Mouse (Mus musculus) Patski (cell line): Measurements from ENCODE around the gene Adarb2. TPM values are rescaled to one million over a fixed set of nuclear protein-coding genes. Genes with fewer than 3 reads are reported as not detected.

Experiments used
- ATAC-seq: fragments of 100-300 bp; one replicate; pipeline ENCODE4 v1.8.0; 2021
- CTCF ChIA-PET: fragments of 350-600 bp; sonication (Branson Sonifier 250); formaldehyde crosslinking; loops from one replicate; lab custom pipeline; 2022; ENCODE audit warnings: inconsistent platforms; lab: Charles Lee
- POLR2A ChIA-PET: fragments of 350-600 bp; sonication (Branson Sonifier 250); formaldehyde crosslinking; loops from one replicate; lab custom pipeline; 2022; ENCODE audit warnings: antibody characterized with exemption, inconsistent platforms; lab: Charles Lee
- DNase-seq: peaks from one replicate; pipeline ENCODE4 v3.0.0-alpha.2; 2011; ENCODE audit warnings: low read depth, low spot score
- H3K27me3 ChIP-seq: fragments of 371-371 bp; one replicate; pipeline ENCODE4 v1.5.1; 2021
- CTCF ChIP-seq: fragments of 100-300 bp; IDR thresholded peaks from one replicate; pipeline ENCODE4 v1.5.1; 2021
- in situ Hi-C: fragments of 300-500 bp; cut with MboI; formaldehyde crosslinking; loops from 3 replicates; pipeline ENCODE4 v1.11.1; 2018; ENCODE audit warnings: low pct_unique_long_range_greater_than_20kb, mixed read lengths
- polyA plus RNA-seq: library from polyadenylated mRNA; unstranded; gene quantifications from one replicate; pipeline ENCODE4 v1.2.3, GENCODE M21; 2021

Adarb2 gene
- polyA plus RNA-seq, 1 experiment from 2014 or later: 0.01 TPM

DNA sequence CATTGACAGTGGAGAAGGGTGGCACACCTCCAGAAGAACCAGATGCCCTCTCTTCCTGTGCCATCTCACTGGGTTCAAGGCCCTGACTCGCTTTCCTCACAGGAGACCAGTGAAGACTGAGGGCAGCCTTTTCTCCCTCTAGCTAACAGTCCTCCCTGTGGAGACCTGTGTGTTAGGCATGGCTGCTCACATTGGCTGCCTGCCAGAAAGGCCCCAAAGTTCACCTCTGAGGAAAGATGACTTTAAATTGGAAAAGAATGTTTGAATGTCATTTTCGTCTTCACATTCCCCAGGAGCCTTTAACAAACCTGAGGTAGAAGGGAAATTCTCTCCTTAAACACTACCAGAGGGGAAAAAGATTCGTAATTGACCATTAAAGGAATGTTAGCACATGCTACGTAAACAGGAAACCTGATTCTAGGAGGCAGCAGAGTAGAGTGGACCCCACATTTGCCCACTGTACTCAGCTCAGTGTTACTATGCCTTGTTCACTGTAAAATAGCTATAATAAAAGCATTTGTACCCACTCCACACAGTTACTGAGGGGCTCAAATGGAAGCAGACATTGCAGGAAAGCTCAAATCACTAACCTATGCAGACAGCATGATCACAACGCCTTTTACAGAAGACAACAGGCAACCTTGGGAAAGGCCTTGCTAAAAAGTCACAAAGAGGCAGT is 285.2 kb downstream of the Adarb2 start:
- in situ Hi-C loops: no loop called here
- H3K27me3 ChIP-seq: no peaks in the 10 kb centered on the region
- DNase-seq: no peak
- CTCF ChIA-PET: no interaction called here
- POLR2A ChIA-PET: no interaction called here
- ATAC-seq: no peak
- no peak for TF ChIP-seq CTCF

DNA sequence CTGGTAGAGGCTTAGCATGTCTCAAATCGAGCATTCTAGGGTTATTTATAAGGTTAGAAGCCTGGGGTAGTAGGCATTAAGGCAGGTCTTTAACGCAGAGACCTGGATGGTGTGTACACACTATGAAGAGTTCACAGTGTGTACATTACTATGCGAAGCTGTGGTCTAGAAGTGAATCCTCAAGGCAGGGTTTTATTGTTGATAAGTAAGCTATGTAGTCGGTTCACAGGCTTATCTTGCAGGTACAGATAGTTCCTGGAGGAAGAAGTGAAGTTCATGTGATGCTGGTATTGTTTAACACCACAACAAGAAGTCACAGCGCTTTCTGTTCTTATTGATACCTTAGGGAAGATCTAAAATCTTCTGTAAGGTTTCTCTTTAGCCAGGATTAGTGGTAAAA is 290.7 kb downstream of the Adarb2 start:
- ChIA-PET CTCF (no interaction called here), POLR2A (no interaction called here)
- ATAC-seq (no peak), DNase-seq (no peak)
- no peaks in the 10 kb centered on the region for H3K27me3 ChIP-seq
- no peak for TF ChIP-seq CTCF
- in situ Hi-C loops: no loop called here

DNA sequence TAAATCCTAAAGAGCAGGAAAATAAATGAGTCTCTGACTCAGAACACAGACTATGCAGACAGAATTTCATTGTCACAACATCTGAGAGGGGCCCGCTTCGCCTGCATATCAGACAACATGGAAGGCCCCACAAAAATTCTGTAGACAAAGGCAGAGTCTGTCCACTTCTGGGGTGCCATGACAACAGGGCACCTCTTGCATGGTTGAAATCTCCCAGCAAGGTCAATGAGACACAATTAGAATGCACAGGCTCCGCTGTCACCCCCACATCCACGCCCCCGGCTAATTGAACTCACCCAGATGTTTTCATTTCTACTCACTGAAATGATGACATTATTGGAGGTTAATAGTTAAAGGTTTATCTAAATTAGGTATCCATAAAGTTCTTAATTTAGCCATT is 296.9 kb downstream of the Adarb2 start:
- H3K27me3 ChIP-seq: peaks cover 4% of the 10 kb centered on the region
- in situ Hi-C loops: no loop called here
- ChIA-PET CTCF (no interaction called here), POLR2A (no interaction called here)
- no peak for TF ChIP-seq CTCF
- ATAC-seq (no peak), DNase-seq (no peak)

DNA sequence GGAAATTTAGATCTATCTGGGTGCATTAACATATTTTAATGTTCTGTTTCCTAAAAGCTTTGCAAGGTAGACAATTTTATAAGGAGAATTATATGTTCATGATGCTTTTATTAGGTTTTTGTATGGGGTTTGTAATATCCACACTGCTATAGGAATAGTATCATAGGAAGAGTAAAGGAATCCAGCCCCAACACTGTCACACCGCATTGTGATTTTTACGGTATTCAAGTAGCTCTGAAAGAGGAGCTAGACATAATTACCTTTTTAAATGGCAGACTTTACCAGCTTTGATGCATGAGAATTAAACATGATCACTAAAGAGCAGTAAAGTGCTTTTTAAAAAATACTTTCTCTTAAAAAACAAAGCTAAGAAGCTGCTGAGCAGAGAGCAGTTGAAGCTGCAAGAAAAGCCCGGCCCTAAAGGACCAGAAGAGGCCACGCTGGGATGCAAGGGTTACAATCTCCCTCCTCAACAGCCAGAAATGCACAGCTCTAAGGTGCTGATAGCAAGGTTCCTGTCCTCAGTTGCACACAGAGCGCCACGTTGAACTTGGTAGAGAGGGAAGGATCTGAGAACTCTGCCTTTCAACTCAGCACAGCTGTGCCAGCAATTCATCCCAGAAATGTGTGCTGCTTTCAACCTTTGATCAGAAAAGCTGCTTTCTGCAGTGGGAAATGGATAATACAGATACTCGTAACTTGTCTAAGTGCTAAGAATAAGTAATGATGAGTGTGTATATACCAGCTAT is 308.6 kb downstream of the Adarb2 start:
- peaks cover 9% of the 10 kb centered on the region for H3K27me3 ChIP-seq
- ATAC-seq (no peak), DNase-seq (no peak)
- TF ChIP-seq CTCF: no peak
- CTCF ChIA-PET: no interaction called here
- POLR2A ChIA-PET: no interaction called here
- in situ Hi-C loops: no loop called here

DNA sequence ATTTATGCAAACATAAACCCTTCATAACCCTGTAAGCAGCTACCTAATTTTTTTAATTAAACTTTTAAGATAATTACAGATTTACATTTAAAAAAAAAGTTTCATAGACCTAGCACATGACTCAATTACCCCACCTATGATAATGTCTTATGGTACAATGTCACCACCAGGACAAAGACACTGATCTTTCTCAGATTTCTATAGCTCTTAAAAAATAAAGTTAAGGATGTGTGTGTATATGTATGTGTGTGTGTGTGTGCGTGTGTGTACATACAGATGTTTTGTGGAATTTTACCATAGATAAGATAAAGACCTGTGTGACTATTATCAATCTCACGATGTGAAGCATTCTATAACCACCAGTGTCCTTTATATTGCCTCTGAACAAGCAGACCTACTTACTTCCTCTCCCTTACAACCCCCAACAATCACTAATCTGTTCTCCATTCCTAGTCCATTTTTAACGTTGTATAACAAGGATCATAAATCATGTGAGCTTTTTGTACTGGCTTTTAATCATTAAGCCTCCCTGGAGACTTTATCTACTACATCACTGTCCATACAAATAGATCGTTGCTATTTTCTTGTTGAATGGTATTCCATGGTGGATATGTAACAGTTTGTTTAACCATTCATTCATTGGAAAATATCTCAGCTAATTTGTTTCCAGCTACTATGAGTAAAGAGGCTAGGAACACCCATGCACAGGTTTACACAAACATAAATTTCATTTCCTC is 313.5 kb downstream of the Adarb2 start:
- in situ Hi-C loops: no loop called here
- CTCF ChIA-PET: no interaction called here
- no peak for TF ChIP-seq CTCF
- peaks cover 10% of the 10 kb centered on the region for H3K27me3 ChIP-seq
- DNase-seq (no peak), ATAC-seq (no peak)
- POLR2A ChIA-PET: no interaction called here

DNA sequence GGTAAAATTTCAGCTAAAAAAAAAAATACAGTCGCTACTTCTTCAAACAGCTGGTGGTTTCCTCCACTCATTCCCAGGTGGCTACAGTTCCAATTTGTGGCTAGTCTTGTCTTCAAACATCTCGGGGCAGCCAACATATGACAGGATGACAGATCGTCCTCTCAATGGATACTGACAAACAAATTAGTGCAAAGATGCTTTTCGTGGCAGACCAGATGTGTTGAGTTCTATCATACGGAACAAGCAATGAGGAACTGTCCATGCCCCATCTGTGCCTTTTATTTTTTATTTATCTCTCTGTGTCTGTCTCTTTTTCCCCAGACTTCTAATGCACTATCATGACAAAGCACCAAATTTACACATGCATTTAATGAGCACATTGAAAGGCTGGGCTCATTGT is 316.5 kb downstream of the Adarb2 start:
- in situ Hi-C loops: no loop called here
- TF ChIP-seq CTCF: no peak
- POLR2A ChIA-PET: no interaction called here
- DNase-seq: no peak
- H3K27me3 ChIP-seq: peaks cover 9% of the 10 kb centered on the region
- CTCF ChIA-PET: no interaction called here
- no peak for ATAC-seq

DNA sequence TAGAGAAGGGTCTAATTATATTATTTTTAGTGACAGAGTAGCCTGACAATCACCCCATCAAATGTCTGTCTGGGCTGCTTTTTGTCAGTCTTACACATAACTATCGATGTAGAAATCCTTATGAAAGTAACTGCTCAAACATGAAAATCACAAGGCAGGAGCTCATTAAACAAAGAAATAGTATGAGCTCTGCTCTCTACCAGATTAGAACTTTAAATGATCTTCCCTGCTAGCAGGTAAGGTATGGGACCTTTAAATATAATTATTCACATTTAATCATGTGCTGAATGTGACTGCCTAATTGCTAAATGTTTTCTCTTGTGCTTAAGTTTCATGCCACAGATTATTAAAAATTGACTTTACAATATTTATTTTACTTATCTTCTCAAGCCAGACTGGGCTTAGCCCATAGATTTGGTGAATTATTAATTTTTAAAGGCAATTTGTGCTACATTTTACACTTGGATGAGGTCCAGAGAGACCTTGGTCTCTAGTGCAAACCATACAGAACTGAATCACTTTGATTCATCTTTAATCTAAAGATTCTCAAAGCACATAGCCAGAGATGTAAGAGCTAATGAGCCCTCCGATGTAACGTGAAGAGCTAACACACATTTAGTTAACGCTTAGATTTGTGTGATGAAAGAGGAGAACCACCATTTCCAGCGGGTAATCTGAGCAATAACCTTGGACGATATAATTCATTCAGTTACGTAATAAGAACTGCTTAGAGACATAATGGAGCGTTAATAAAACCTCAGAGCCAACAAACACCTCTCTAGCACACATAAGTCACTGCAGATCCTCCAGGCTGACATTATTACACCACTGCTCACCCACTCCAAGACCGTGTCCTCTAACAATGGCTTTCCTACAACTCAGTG is 323.3 kb downstream of the Adarb2 start:
- no peaks in the 10 kb centered on the region for H3K27me3 ChIP-seq
- no peak for TF ChIP-seq CTCF
- DNase-seq (no peak), ATAC-seq (peak; percentile 39)
- in situ Hi-C loops: no loop called here
- ChIA-PET POLR2A (no interaction called here), CTCF (no interaction called here)

DNA sequence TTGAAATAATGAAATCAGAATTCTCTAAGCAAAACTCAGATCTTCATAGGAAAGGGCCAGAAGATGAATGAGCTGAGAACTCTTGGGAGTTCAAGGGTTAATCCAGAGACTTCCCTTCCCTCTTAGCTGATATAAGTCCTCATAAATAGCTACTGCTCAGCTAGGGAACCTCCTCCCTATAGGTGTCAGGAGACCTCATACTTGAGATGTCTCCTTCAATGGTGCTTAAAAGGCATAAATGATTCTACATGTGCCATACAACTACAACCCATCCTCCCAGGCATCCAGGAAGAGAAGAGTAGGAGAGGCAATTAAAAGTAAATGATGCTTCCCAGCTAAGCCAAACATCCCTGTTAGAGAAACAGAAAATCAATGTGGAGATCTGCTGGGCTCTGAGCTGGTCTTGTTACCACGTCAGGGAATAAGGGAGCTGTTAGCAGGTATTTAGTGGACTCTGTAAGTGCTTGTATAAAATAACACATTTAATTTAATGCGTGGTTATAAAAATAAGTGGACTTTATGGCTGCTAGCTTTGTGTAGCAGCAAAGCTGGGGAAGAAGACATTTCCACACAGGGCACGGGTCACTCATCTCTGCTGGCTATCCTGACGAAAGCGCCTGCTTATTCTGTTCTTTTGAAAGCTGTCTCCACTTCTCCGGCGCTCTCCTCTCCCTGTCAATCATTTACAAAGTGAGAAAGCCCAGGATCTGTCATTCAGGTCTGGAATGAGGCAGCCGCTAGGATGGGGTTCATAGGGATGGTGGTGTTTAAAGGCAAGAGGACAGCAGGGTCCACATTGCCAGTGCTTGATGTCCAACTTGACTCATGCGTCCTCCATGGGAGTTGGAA is 331.8 kb downstream of the Adarb2 start:
- DNase-seq: no peak
- no peaks in the 10 kb centered on the region for H3K27me3 ChIP-seq
- in situ Hi-C loops: no loop called here
- ATAC-seq: no peak
- ChIA-PET POLR2A (no interaction called here), CTCF (no interaction called here)
- TF ChIP-seq CTCF: no peak

DNA sequence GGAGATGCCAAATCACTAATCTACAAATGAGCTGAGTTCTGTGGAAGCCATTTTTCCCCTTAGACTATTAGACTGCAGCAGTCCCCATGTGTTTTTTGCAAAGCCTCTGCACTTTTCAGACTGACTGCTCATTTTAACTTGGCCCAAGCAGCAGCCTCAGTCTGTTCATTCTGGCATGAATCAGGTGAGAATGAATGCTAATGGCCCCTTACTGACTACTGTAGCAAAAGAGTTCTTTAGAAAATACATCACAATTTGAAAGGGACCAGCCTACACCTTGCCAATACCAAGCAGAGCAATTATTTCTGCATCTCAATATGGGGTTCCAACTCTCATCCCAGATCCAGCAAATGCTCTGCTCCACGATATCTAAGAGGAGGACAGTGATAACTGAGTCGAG is 335.8 kb downstream of the Adarb2 start:
- ATAC-seq (no peak), DNase-seq (no peak)
- in situ Hi-C loops: no loop called here
- TF ChIP-seq CTCF: no peak
- H3K27me3 ChIP-seq: no peaks in the 10 kb centered on the region
- ChIA-PET POLR2A (no interaction called here), CTCF (no interaction called here)

DNA sequence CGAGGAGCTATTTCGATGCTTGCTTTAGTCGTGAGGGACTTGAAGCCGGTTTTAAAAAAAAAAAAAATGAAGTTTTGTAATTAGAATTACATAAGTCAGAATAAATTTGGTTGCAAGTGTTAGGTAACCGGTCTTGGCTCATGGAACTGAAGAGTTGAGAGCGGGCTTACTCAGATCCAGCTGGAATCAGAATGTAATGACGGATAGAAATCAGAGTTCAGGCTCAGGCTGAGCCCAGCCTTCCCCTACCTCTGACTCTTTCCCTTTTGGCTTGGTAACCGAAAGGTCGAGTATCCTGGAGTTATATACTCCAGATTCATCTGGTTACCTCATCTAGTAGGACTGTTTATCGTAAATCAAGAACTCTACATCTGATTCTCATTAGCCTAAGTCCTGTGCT is 336.2 kb downstream of the Adarb2 start:
- TF ChIP-seq CTCF: no peak
- CTCF ChIA-PET: no interaction called here
- ATAC-seq (no peak), DNase-seq (no peak)
- H3K27me3 ChIP-seq: no peaks in the 10 kb centered on the region
- POLR2A ChIA-PET: no interaction called here
- in situ Hi-C loops: no loop called here
